Mouse (Mus musculus) gastrocnemius, adult 18-20 months (tissue): ENCODE measurements around the gene Mctp2. TPM values are rescaled to one million over a fixed set of nuclear protein-coding genes. Genes with fewer than 3 reads are reported as not detected.

Experiments used
- DNase-seq: peaks from one replicate; pipeline ENCODE4 v3.0.0; 2021; ENCODE audit warnings: low spot score
- total RNA-seq, 2 experiments: library from RNA; stranded (reverse); gene quantifications; 2 replicates each; pipeline ENCODE4 v1.2.3; 2021

Gene Mctp2
- total RNA-seq, 2 experiments from 2014 or later = 0.05 to 0.12 TPM

DNA sequence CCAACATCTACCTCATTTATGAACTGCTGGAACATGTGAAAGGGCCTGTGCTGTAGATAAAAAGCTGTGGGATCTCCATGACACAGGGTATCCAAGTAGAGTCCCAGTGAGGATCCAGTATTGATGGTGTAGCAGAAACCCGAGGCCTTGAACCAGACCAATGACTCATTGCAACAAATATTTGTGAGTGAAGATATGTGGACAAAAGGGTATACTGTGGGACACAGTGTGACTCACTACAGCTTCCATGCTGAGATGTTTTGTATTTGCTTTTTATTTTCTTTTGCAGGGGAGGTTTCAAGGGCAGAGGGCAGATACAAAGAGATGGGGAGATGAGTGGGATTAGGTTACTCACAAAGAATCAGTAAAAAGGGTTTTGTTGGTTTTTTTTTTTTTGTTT is 209.4 kb downstream of the Mctp2 start:
- no peak for DNase-seq

- DNase-seq = no peak
These were observed 210.0 kb downstream of the Mctp2 start for GRCm38 (mm10) chr7:72096433-72096832.

DNA sequence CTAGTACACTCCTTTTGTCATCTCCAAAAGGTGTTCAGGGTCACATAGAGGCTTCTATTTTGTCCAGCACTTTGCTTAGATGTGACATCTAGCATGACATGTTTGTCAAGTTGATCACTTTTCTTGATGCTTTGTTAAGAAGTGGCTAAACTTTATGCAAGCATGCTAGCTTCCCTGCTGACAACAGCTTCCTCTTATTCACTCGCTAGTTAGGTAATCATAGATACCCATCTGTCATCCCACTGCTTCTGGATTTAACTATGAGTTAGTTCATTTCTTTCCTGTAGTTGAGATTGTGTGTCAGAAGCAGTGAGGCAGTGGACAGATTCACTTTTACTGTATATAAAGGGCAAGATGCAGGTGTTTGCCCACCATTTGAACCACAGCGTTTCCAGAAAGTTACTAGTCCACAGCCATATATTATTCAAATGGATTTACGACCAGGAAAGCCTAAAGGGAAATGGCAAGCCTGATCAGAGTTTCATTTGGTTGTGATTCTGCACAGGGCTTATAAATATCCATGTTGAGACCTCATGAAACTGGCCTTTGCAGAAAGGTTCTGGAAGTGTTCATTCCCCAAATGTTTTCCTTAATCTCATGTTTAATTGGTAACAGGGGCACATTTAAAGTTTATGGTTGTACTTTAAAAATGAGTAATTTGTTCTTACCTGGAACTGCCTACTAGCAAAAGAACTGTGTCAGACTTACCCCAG is 216.8 kb downstream of the Mctp2 start:
- no peak for DNase-seq

- no peak for DNase-seq
These were observed 225.7 kb downstream of the Mctp2 start for GRCm38 (mm10) chr7:72080705-72081104.

GRCm38 (mm10) chr7:72078896-72079295 is 227.5 kb downstream of the Mctp2 start:
- no peak for DNase-seq

DNA sequence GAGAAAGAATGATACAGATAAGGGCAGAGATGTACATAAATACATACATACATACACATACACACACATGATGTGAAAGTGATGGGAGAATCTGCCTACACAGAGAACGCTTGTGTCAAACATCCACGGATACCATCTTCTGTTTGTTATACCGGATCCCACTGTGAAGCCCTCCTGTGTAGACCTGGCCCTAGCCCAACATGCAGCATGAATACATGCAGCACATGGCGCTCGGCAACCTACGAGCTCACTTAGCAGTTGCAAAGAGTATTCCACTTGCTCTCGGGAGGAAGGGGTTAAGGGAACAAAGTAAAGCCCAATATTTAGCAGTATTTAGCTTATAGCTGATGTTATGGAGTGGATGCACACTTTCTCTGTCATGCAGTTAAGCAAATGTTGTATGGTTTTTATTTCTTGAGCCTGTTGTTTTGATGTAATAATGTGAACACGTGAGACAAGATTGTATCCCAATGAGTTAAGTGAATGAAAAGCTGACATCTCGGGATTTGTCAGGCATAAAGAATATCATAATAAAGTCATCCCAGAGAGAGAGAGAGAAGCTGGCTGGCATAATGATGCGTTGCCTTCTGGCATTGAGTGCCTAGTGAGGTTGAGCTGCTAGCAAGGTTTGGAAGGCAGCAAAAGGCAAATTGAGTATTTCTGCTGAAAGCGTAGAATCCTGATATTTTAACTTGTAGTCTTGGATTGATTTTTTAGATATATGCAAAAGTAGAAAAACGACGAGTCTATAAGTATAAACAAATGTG is 234.8 kb downstream of the Mctp2 start:
- no peak for DNase-seq

- DNase-seq = no peak
These were observed 238.0 kb downstream of the Mctp2 start for GRCm38 (mm10) chr7:72068454-72068853.

DNA sequence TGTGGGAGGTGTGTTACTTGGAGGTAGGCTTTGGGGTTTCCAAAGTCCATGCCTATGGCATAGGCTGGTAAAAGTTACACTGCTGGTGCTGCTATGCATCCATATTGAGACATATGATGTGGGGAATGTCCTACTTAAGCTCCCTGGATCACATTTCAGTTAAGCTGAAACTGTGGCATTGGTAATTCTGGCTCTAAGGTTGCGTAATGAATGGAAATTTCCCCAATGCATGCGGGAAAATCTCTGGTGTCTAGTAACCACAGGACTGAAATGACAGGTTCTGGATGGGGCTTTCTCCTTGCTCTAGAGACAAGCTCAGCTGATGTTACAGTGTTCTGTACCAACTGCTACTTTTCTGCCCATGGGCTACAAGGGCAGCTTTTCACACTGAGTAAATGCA is 240.1 kb downstream of the Mctp2 start:
- DNase-seq = no peak

- DNase-seq = no peak
These were observed 254.6 kb downstream of the Mctp2 start for GRCm38 (mm10) chr7:72051759-72052158.

DNA sequence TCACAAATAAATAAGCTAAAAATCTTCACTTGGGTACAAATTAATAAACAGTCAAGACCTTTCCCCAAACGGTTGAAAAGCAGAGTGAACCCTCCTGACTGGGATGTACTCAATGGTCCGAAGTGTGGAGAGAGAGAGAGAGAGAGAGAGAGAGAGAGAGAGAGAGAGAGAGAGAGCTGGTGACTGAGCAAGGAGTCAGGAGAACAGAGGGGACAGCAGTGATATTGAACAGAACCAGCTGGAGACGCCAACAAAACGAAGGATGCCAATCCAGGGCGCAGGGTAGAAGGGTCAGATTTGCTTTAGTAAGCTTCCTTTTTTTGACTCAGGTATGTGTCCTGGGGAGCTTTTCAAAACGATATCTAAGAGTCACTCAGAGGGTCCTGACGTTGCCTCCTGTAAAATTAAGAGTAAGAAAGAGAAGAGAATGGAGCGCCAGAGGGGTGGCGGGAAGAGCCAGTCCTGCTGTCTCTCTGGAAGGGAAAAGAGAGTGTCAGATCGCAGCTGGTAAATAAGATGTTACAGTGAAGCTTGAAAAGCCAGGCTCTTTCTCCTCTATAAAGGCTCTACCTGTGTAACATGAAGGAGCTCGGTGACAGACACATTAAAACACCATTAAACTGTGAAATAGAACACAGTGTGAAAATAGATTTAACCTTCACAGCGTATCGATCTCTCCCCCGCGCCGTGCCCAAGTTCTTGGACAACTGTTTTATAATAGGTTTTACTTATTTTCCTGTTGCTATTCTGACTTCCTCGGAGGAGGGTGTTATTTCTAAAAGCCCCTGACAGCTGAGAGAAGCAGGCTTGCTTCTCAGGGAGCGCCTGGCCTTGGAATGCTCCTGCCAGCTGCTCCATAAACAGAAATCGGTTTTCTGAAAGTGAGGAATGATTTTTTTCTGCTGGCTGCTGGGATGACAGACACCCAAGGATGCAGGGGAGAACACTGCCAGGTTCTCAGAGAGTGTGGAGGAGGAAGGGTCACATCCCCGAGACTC is 258.5 kb downstream of the Mctp2 start:
- no peak for DNase-seq
